Mouse (Mus musculus) adrenal gland, postnatal 10 days (tissue): ENCODE data around the gene Zfp354c. TPM values are rescaled to one million over a fixed set of nuclear protein-coding genes. Genes with fewer than 3 reads are reported as not detected.

Experiments used
- total RNA-seq, 2 experiments: library from RNA; stranded (reverse); gene quantifications; 2 replicates each; pipeline ENCODE4 v1.2.3; 2021

The Zfp354c gene
- total RNA-seq, 2 experiments from 2014 or later = 8.2 to 9.5 TPM

Other genes starting within 250 kb of the Zfp354c start
- 10 to 100 TPM; 17.6 to 19.4 TPM for gene Adamts2, start 225.6 kb downstream of the Zfp354c start, total RNA-seq
- gene Zfp879, start 13.8 kb upstream of the Zfp354c start, total RNA-seq = 1 to 10 TPM in 1 of 2 experiments, under 1 TPM in 1; 0.57 to 1.5 TPM
- gene Grm6, start 23.0 kb upstream of the Zfp354c start, total RNA-seq = under 1 TPM; 0.21 to 0.24 TPM
- 1 to 10 TPM; 2.2 to 4.8 TPM for gene Zfp454, start 59.9 kb upstream of the Zfp354c start, total RNA-seq
- 1 to 10 TPM; 4.9 to 7.0 TPM for gene Zfp2, start 88.4 kb upstream of the Zfp354c start, total RNA-seq
- 1 to 10 TPM; 1.4 to 2.6 TPM for gene Zfp354b, start 103.9 kb upstream of the Zfp354c start, total RNA-seq
- gene 4933414I15Rik, start 116.0 kb upstream of the Zfp354c start, total RNA-seq = not detected
- gene Prop1, start 126.0 kb upstream of the Zfp354c start, total RNA-seq = not detected
- not detected for gene Olfr1378, start 138.8 kb upstream of the Zfp354c start, total RNA-seq
- not detected for gene Olfr1377, start 154.2 kb upstream of the Zfp354c start, total RNA-seq
- not detected for gene Olfr51, start 175.9 kb upstream of the Zfp354c start, total RNA-seq
- gene Olfr54, start 186.5 kb upstream of the Zfp354c start, total RNA-seq = under 1 TPM; 0.09 to 0.33 TPM
- gene Olfr1375, start 220.4 kb upstream of the Zfp354c start, total RNA-seq = not detected
- gene Zfp354a, start 231.5 kb upstream of the Zfp354c start, total RNA-seq = 1 to 10 TPM; 4.5 to 5.8 TPM